Mouse (Mus musculus): Measurements from ENCODE around the gene Sord.

DNA sequence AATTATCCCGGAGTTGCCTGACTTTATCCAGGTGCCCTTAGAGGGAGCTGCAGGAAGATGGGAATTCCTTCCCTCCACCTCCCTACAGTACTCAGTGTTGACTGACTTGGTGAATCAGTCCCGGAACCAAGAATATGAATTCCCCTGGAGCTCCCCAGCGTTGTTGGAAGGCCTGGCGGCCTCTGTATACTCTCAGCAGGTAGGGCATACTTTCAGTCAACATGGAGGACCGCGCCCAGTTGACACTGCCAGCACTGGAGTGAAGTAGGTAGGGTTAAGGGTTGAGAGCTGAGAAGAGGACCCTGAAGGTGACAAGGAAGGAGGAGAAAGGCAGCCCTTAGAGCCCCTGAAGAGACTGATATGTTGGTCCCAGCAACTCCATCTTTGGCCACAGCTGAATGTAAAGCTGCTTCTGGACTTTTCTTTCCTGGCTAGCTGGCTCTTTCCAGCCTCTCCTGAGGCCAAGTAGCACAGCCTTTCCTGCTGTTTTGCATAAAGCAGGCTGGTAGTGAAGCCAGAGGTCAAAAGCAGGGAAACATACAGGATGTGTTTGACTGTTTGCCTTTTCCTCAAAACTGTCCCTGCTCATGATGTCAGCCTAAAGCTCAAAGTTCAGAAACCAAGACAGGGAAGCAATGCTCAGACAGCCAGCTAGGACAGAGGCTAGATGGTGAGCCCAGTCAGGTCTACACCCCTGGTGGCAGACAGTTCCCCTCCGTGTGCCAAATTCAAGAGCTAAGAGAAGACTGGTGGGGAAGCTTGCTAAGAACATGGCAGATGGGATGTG, 32.1 kb downstream of the Sord start:
- TF ChIP-seq CTCF (IDR thresholded peaks at IDR 0.05; ENCODE audit: borderline replicate concordance, insufficient read depth, low read length) (no peak), POLR2A (IDR thresholded peaks at IDR 0.05; ENCODE audit: low read depth, low read length) (no peak)
